Mouse (Mus musculus) ES-E14 (cell line): ENCODE data around the gene Nomo1. TPM values are rescaled to one million over a fixed set of nuclear protein-coding genes. Genes with fewer than 3 reads are reported as not detected.

Source experiments
- DNase-seq: peaks from one replicate; pipeline ENCODE4 v3.0.0-alpha.2; 2013; ENCODE audit warnings: low read depth, low spot score
- H3K27ac ChIP-seq: 2 replicates; pipeline ENCODE4 v1.5.1; 2012; ENCODE audit warnings: low read depth, mild to moderate bottlenecking, low read length, moderate library complexity, mixed read lengths; ENCODE audit not compliant: poor library complexity, insufficient read depth, severe bottlenecking
- H3K36me3 ChIP-seq: 2 replicates; pipeline ENCODE4 v1.6.1; 2012; ENCODE audit warnings: mild to moderate bottlenecking, low read length, moderate library complexity, mixed read lengths; ENCODE audit not compliant: control insufficient read depth, poor library complexity, insufficient read depth, severe bottlenecking
- H3K4me1 ChIP-seq, 2 experiments: fragments of 150-350 bp in 1 of 2; sonication (generic) in 1 of 2; 2 replicates each; pipeline ENCODE4 v1.6.1; 2012; ENCODE audit warnings: low read length in 2 of 2, mild to moderate bottlenecking in 1 of 2, mixed read lengths in 1 of 2; ENCODE audit not compliant: control insufficient read depth in 2 of 2, insufficient read depth in 2 of 2, poor library complexity in 1 of 2
- H3K4me3 ChIP-seq, 2 experiments: fragments of 150-350 bp in 1 of 2; sonication (generic) in 1 of 2; 2 replicates each; pipeline ENCODE4 v1.5.1; 2012; ENCODE audit warnings: low read length in 2 of 2, low read depth in 1 of 2, mild to moderate bottlenecking in 1 of 2, mixed read lengths in 1 of 2; ENCODE audit not compliant: insufficient read depth in 1 of 2, poor library complexity in 1 of 2, severe bottlenecking in 1 of 2
- H3K9ac ChIP-seq: 2 replicates; pipeline ENCODE4 v1.6.1; 2012; ENCODE audit warnings: low read depth, mild to moderate bottlenecking, low read length, mixed read lengths; ENCODE audit not compliant: poor library complexity, insufficient read depth, severe bottlenecking
- H3K9me3 ChIP-seq: fragments of 150-350 bp; sonication (generic); 2 replicates; pipeline ENCODE4 v1.6.1; 2012; ENCODE audit warnings: low read depth, mild to moderate bottlenecking, low read length; ENCODE audit not compliant: control insufficient read depth, insufficient read depth
- CHD2 ChIP-seq: IDR thresholded peaks from 2 replicates; pipeline ENCODE4 v1.6.1; 2014; ENCODE audit warnings: mild to moderate bottlenecking, low read depth, low read length, inconsistent platforms
- HCFC1 ChIP-seq: IDR thresholded peaks from 2 replicates; pipeline ENCODE4 v1.6.1; 2012; ENCODE audit warnings: low read length, inconsistent platforms, borderline replicate concordance; ENCODE audit not compliant: insufficient read depth
- MAFK ChIP-seq: IDR thresholded peaks from 2 replicates; pipeline ENCODE4 v1.6.1; 2014; ENCODE audit warnings: mild to moderate bottlenecking, low read depth, low read length, inconsistent platforms; ENCODE audit not compliant: insufficient read depth
- ZC3H11A ChIP-seq: IDR thresholded peaks from 2 replicates; pipeline ENCODE4 v1.6.1; 2012; ENCODE audit warnings: low read depth, mild to moderate bottlenecking, inconsistent platforms, low read length, borderline replicate concordance
- ZNF384 ChIP-seq: IDR thresholded peaks from 2 replicates; pipeline ENCODE4 v1.6.1; 2012; ENCODE audit warnings: low read depth, low read length, inconsistent platforms
- in situ Hi-C, 2 experiments: fragments of 600-800 bp; cut with MboI; formaldehyde crosslinking; loops; one replicate each; pipeline ENCODE4 v1.15.1; 2025; ENCODE audit warnings: low sequenced_read_pairs in 2 of 2, inconsistent platforms in 1 of 2; ENCODE audit not compliant: unreplicated experiment in 2 of 2
- total RNA-seq: library from RNA; depleted of rRNA; stranded (reverse); fragments of 300-350 nt; gene quantifications from 2 replicates; pipeline ENCODE4 v1.2.3, GENCODE M21; 2012

Nomo1 gene
- total RNA-seq, 1 experiment = 173 TPM

GRCm38 (mm10) chr7:46098221-46098918 is 64.9 kb downstream of the Nomo1 start:
- peaks cover 0 to 12% of the 10 kb centered on the region in 2 experiments; a peak in 2 of 4 replicates for H3K4me1 ChIP-seq
- no peaks in the 10 kb centered on the region for H3K9me3 ChIP-seq
- DNase-seq = no peak
- no peak overlapping the region for H3K9ac ChIP-seq
- H3K4me3 ChIP-seq = no peak overlapping the region; a peak in 1 of 4 replicates
- in situ Hi-C loops = loop anchor here in 1 of 2 experiments (10.0 kb wide), 1 partner anchor 96 kb away; no protein-coding TSS in a partner anchor
- H3K27ac ChIP-seq = no peak overlapping the region
- no peaks in the 10 kb centered on the region for H3K36me3 ChIP-seq
- TF ChIP-seq ZNF384 = no peak
- TF ChIP-seq CHD2 = no peak
- TF ChIP-seq HCFC1 = no peak
- no peak for TF ChIP-seq ZC3H11A
- no peak for TF ChIP-seq MAFK

DNA sequence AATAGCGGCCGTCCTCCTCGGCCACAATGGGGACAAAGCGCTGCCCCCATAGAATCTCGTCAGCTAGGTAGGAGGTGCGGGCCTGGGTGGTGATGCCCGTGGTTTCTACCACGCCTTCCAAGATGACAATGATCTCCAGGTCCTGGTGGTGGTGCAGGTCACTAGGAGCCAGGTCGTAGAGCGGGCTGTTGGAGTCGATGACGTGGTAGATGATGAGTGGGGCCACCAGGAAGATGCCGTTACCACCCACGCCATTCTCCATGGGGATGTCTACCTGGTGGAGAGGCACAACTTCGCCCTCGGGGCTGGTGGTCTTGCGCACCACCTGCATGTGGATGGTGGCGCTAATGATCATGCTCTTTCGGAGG is 65.4 kb downstream of the Nomo1 start:
- no peak overlapping the region for H3K27ac ChIP-seq
- no peak overlapping the region; a peak in 1 of 4 replicates for H3K4me3 ChIP-seq
- no peak for TF ChIP-seq CHD2
- TF ChIP-seq ZC3H11A = no peak
- TF ChIP-seq HCFC1 = no peak
- no peak for TF ChIP-seq MAFK
- TF ChIP-seq ZNF384 = no peak
- H3K9ac ChIP-seq = no peak overlapping the region
- DNase-seq = no peak
- in situ Hi-C loops = loop anchor here in 1 of 2 experiments (10.0 kb wide), 1 partner anchor 96 kb away; no protein-coding TSS in a partner anchor
- H3K36me3 ChIP-seq = no peaks in the 10 kb centered on the region
- peaks cover 0 to 12% of the 10 kb centered on the region in 2 experiments; a peak in 2 of 4 replicates for H3K4me1 ChIP-seq
- no peaks in the 10 kb centered on the region for H3K9me3 ChIP-seq

DNA sequence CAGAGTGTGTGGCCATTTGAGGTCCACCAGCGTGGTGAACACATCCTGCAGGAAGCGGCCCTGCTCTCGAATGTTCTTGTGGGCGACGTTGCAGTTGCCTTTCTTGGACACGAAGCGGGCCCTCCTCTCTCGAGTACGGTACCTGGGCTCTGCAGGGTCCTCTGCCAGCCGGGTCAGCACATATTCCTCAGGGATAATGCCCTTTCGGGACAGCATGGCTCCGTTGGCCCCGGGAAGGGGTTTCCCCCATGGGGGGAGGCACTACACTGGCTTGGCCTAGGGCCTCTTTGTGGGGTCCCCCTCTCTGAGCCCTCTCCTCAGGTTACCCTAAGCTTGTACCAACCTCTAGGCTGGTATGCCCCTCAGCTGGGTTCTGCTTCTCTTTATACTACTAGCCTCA is 66.2 kb downstream of the Nomo1 start:
- no peak for DNase-seq
- Histone ChIP-seq H3K9me3 (no peaks in the 10 kb centered on the region), H3K36me3 (no peaks in the 10 kb centered on the region), H3K27ac (no peak overlapping the region), H3K4me1 (peaks cover 0 to 12% of the 10 kb centered on the region in 2 experiments; a peak in 2 of 4 replicates), H3K4me3 (0 out of 4 replicates have a peak overlapping the region, but pooled peaks of 1 of the 2 experiments have one; percentile 84), H3K9ac (no peak overlapping the region)
- TF ChIP-seq HCFC1 (no peak), ZC3H11A (no peak), CHD2 (no peak), MAFK (no peak), ZNF384 (no peak)
- in situ Hi-C loops = loop anchor here in 1 of 2 experiments (10.0 kb wide), 1 partner anchor 95 kb away; no protein-coding TSS in a partner anchor

- H3K4me3 ChIP-seq = peak within 1 kb of the TSS; percentile 84 to 93
- no peaks in the 10 kb centered on the region for H3K9me3 ChIP-seq
- peak within 1 kb of the TSS; percentile 82 for H3K9ac ChIP-seq
- in situ Hi-C loops = no loop called here
- H3K27ac ChIP-seq = no peak within 1 kb of the TSS
- TF ChIP-seq ZNF384 (no peak), CHD2 (no peak), MAFK (no peak), ZC3H11A (no peak), HCFC1 (no peak)
- peaks cover 0 to 12% of the 10 kb centered on the region in 2 experiments; a peak in 2 of 4 replicates for H3K4me1 ChIP-seq
- peak; percentile 58 for DNase-seq
- no peaks in the 10 kb centered on the region for H3K36me3 ChIP-seq
These were observed 67.1 kb downstream of the Nomo1 start, which contains the start of gene Kcnj11 for GRCm38 (mm10) chr7:46100563-46100962. Gene Kcnj11 (minus strand): TSS chr7:46100764.
